Mouse (Mus musculus) brain, adult 10 weeks (tissue): Measurements from ENCODE around the gene Olfr1360. TPM values are rescaled to one million over a fixed set of nuclear protein-coding genes. Genes with fewer than 3 reads are reported as not detected.

Source experiments
- polyA plus RNA-seq: library from polyadenylated mRNA; stranded (reverse); fragments of 350-450 nt; fragmentation: Illumina TruSeq; extraction: RNeasy Lipid Tissue Mini Kit (QIAGEN cat#74804); gene quantifications from one replicate; pipeline ENCODE4 v1.2.3, GENCODE M21; 2015; ENCODE audit warnings: low read depth, low replicate concordance

Gene Olfr1360
- polyA plus RNA-seq, result not detected

DNA sequence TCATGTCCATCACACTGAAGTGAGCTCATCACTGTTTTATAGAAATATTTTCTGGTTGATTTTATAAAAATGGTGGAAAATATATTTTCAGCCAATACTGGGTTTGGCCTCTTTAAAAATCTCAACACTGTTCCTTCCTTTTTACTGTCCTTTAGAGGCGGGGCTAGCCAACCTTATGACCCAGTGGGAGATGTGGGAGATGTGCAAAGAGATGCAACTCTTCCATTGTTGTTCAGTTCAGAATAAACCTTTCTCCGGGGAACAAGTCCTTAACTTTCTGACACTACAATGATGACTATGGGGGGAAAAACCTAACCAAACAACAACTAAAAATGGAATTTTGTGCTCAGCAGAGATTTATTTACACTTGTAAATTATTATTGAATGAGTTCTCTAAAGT, at the start of gene Olfr1360:
Olfr1360 (minus strand) TSS at position 101 of the 400 bp plus-strand sequence.

GRCm38 (mm10) chr13:21721757-21722372, 44.7 kb upstream of the Olfr1360 start, which contains the start of gene Hist1h2bm:
Gene Hist1h2bm, plus strand, starts transcription at chr13:21722044.

DNA sequence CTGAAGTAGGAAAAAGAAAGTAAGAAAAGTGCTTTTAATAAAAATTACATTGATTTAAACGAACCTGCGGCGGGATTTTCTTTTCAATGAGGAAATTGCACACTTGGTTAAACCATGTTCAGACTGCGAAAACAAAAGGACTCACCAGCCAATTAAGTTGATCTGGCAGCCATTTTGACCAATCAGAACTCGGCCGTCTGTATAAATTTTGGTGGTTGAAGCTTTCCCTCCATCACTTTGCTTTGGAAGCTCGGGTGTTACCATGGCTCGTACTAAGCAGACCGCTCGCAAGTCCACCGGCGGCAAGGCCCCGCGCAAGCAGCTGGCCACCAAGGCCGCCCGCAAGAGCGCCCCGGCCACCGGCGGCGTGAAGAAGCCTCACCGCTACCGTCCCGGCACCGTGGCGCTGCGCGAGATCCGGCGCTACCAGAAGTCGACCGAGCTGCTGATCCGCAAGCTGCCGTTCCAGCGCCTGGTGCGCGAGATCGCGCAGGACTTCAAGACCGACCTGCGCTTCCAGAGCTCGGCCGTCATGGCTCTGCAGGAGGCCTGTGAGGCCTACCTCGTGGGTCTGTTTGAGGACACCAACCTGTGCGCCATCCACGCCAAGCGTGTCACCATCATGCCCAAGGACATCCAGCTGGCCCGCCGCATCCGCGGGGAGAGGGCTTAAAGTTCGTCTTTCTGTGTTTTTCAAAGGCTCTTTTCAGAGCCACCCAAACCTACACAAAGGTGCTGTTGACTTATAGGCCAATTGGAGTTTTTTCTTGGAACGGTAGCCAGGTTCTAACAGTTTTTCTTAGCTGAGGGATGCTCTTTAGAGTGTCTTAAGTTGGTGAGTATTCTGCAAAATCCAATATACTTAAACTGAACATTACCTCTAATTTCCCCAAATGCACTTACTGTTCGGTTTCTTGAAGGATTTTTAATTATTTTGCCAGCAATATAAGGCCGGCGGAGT, 40.5 kb upstream of the Olfr1360 start, which contains the start of gene Hist1h3h:
Hist1h3h (plus strand) TSS at position 263 of the 961 bp plus-strand sequence.

DNA sequence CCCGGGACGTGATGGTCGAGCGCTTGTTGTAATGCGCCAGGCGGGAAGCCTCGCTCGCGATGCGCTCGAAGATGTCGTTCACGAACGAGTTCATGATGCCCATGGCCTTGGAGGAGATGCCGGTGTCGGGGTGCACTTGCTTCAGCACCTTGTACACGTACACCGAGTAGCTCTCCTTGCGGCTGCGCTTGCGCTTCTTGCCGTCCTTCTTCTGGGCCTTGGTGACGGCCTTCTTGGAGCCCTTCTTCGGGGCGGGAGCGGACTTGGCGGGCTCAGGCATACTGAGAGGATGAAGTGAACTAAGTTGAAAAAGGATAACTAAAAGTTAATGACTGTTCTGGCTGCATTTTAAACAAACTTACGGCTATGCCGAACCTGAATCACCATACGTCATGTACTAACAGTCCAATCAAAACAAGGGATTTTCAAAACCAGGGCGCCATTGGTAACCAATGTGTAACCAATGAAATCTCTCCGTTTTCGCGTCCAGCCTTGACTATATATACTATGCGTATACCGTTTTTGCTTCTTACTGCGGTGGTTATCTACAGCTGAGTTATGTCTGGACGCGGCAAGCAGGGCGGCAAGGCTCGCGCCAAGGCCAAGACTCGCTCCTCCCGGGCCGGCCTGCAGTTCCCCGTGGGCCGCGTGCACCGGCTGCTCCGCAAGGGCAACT, 38.8 kb upstream of the Olfr1360 start, which contains the start of the genes Hist1h2bl and Hist1h2ai:
Hist1h2bl (minus strand) TSS at position 280 of the 676 bp plus-strand sequence.
Hist1h2ai (plus strand) TSS at position 559 of the 676 bp plus-strand sequence.

GRCm38 (mm10) chr13:21697811-21698210, 20.6 kb upstream of the Olfr1360 start, which contains the start of gene Olfr1359:
Gene Olfr1359, plus strand, starts transcription at chr13:21698111.

DNA sequence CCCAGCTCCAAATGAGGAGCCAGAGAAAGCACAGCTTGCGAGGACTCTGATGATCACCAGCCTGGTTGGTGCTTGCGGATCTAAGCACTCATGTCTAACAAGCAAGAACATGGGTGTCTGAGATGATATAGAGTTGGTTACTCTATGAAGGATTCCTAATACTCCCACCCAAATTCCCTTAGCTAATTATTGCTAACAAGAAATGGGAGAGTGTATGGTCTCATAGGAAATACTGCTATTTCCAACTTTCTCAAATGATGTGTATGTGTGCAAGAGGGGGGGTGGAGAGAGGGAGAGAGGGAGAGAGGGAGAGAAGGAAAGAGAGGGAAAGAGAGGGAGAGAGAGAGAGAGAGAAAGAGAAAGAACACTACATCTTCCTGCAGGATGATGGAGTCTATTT, 13.9 kb downstream of the Olfr1360 start, which contains the start of gene Olfr1361:
Olfr1361 (minus strand) TSS at position 101 of the 400 bp plus-strand sequence.

GRCm38 (mm10) chr13:21642418-21642817, 34.8 kb downstream of the Olfr1360 start, which contains the start of gene Olfr11:
Gene Olfr11, minus strand, starts transcription at chr13:21642518.

Other genes starting within 250 kb of the Olfr1360 start
- 2.6 TPM for gene Pgbd1, start 236.3 kb downstream of the Olfr1360 start, polyA plus RNA-seq
- 68.2 TPM for gene Zscan26, start 223.7 kb downstream of the Olfr1360 start, polyA plus RNA-seq
- 0.62 TPM for gene Nkapl, start 208.9 kb downstream of the Olfr1360 start, polyA plus RNA-seq
- 4.5 TPM for gene Zkscan4, start 198.5 kb downstream of the Olfr1360 start, polyA plus RNA-seq
- not detected for gene Gm10065, start 198.0 kb downstream of the Olfr1360 start, polyA plus RNA-seq
- 2.2 TPM for gene AK157302, start 182.2 kb downstream of the Olfr1360 start, polyA plus RNA-seq
- 15.6 TPM for gene Gm11273, start 176.0 kb downstream of the Olfr1360 start, polyA plus RNA-seq
- 8.6 TPM for gene Zkscan8, start 146.3 kb downstream of the Olfr1360 start, polyA plus RNA-seq
- gene Olfr1366, start 134.6 kb downstream of the Olfr1360 start, polyA plus RNA-seq, result not detected
- not detected for gene Olfr1535, start 117.5 kb downstream of the Olfr1360 start, polyA plus RNA-seq
- not detected for gene Olfr1364, start 95.6 kb downstream of the Olfr1360 start, polyA plus RNA-seq
- not detected for gene Olfr1362, start 63.4 kb downstream of the Olfr1360 start, polyA plus RNA-seq
- not detected for gene Olfr11, start 34.9 kb downstream of the Olfr1360 start, polyA plus RNA-seq
- not detected for gene Olfr1361, start 14.0 kb downstream of the Olfr1360 start, polyA plus RNA-seq
- gene Olfr1359, start 20.7 kb upstream of the Olfr1360 start, polyA plus RNA-seq, result not detected
- not detected for gene Hist1h2bl, start 38.7 kb upstream of the Olfr1360 start, polyA plus RNA-seq
- not detected for gene Hist1h2ai, start 39.0 kb upstream of the Olfr1360 start, polyA plus RNA-seq
- not detected for gene Hist1h3h, start 40.3 kb upstream of the Olfr1360 start, polyA plus RNA-seq
- not detected for gene Hist1h2bm, start 44.6 kb upstream of the Olfr1360 start, polyA plus RNA-seq
- 1.7 TPM for gene Hist1h4j, start 57.7 kb upstream of the Olfr1360 start, polyA plus RNA-seq
- 4.7 TPM for gene Hist1h4k, start 73.1 kb upstream of the Olfr1360 start, polyA plus RNA-seq
- gene Hist1h2ak, start 76.4 kb upstream of the Olfr1360 start, polyA plus RNA-seq, result not detected
- not detected for gene Hist1h2bn, start 76.7 kb upstream of the Olfr1360 start, polyA plus RNA-seq
- not detected for gene Hist1h1b, start 103.2 kb upstream of the Olfr1360 start, polyA plus RNA-seq
- not detected for gene Hist1h3i, start 106.0 kb upstream of the Olfr1360 start, polyA plus RNA-seq
- not detected for gene Hist1h2an, start 109.8 kb upstream of the Olfr1360 start, polyA plus RNA-seq
- not detected for gene Hist1h2bp, start 110.1 kb upstream of the Olfr1360 start, polyA plus RNA-seq
- not detected for gene Hist1h2bq, start 132.8 kb upstream of the Olfr1360 start, polyA plus RNA-seq
- not detected for gene Hist1h2ao, start 133.1 kb upstream of the Olfr1360 start, polyA plus RNA-seq
- 3.7 TPM for gene Hist1h4m, start 134.3 kb upstream of the Olfr1360 start, polyA plus RNA-seq
- not detected for gene Hist1h4n, start 154.8 kb upstream of the Olfr1360 start, polyA plus RNA-seq
- gene Hist1h2ap, start 156.1 kb upstream of the Olfr1360 start, polyA plus RNA-seq, result not detected
- 0.58 TPM for gene Hist1h2br, start 156.3 kb upstream of the Olfr1360 start, polyA plus RNA-seq